Mouse (Mus musculus): ENCODE data around the gene Hbp1. TPM values are rescaled to one million over a fixed set of nuclear protein-coding genes. Genes with fewer than 3 reads are reported as not detected.

Hbp1 gene
- total and polyA plus RNA-seq, 2 experiments, result 57.3 to 117 TPM

DNA sequence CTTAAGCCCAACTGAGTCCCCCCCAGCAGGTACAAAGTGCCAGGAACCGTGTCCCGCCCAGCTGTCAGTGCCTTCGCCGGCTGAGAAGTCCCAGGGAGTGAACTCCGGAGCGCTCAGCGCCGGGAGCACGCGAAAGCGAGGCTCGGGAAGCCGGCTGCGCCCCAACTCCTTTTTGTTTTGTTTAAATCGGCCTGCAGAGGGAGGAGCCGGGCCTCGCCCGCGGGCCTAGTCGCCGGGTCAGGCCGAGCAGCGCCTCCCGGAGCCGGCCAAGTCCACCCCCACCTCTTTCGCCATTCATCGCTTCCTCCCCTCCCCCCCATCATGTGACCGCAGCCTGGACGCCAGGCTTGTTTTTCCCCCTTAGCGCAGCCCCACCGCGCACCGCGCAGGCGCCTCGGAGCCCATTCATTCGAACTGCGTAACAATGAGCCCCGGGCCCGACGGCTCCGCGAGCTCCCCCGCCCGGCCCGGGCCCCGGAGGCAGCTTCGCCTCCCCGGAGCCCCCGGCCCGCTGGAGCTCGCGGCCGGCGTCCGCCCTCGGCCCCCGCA lies 1.1 kb downstream of the Hbp1 start:
- Histone ChIP-seq H3K4me3 (ENCODE audit: insufficient read depth, low read depth, low read length) (peak overlapping the region; percentile 95), H3K27ac (replicated peaks; ENCODE audit: insufficient read depth, low read depth, low read length) (peak overlapping the region; percentile 96), H3K4me1 (ENCODE audit: control insufficient read depth, insufficient read depth, low read length) (peaks cover 8% of the 10 kb centered on the region), H3K79me2 (ENCODE audit: control insufficient read depth, insufficient read depth, low read length) (peaks cover 9% of the 10 kb centered on the region; the same call in 1 of the 2 replicates), H3K9ac (ENCODE audit: low read depth, low read length) (peak overlapping the region; percentile 99), H3K36me3 (ENCODE audit: control insufficient read depth, insufficient read depth, low read length) (no peaks in the 10 kb centered on the region), H3K27me3 (ENCODE audit: control insufficient read depth, insufficient read depth, low read length) (no peaks in the 10 kb centered on the region)
- no peak for TF ChIP-seq CTCF (IDR thresholded peaks at IDR 0.05; ENCODE audit: low read depth, low read length)
- 0 out of 2 replicates have a peak, but pooled peaks have one; percentile 39 for TF ChIP-seq POLR2A (IDR thresholded peaks at IDR 0.05; ENCODE audit: extremely low read depth, insufficient read depth, low read length)
- DNase-seq (ENCODE audit: extremely low read depth, low read depth, low spot score), result peak; percentile 87
- WGBS, result under 1% methylated on average over 46 of the region's 58 CpGs

DNA sequence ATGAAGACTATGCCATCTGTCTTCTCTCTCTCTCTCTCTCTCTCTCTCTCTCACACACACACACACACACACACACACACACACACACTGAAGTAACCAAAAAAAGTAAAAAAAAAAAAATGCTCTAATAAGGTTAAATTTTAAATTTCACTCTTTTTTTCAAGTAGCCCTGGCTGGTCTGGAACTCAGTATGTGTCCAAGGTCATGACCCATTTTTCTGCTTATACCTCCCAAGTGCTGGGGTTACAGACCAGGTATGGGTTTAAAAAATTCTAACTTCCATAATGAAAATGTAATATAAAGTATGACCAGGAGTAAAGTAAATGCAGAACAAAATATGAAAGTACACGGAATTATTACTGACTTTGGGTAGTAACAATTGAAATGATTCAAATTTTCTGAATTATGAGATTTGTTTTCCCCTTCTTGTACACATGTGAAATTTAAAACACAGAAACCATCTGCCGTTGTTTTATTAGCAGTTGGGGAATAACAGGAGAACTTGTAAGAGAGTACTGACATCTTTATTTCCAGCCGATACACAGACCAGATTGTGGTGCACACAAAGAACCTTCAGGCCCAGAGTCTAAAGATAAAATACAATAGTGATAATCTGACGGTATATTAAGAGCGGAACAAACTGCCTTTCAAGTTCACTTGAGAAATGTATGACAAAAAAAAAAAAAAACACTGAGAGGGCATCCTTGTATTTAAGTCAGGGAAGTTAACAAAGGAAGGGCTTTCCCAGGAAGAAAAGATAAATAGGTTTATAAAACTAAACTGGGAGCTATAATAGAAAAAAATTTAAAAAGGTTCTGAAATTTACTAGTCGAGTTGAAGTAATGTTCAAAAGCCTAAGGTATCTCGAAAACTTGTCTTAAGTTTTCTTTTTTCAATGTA lies 2.0 kb downstream of the Hbp1 start:
- Histone ChIP-seq H3K4me1 (ENCODE audit: control insufficient read depth, insufficient read depth, low read length) (peaks cover 13% of the 10 kb centered on the region), H3K9ac (ENCODE audit: low read depth, low read length) (no peak overlapping the region; the same call in 1 of the 2 replicates), H3K4me3 (ENCODE audit: insufficient read depth, low read depth, low read length) (peak overlapping the region; percentile 95), H3K27ac (replicated peaks; ENCODE audit: insufficient read depth, low read depth, low read length) (no peak overlapping the region), H3K27me3 (ENCODE audit: control insufficient read depth, insufficient read depth, low read length) (no peaks in the 10 kb centered on the region), H3K79me2 (ENCODE audit: control insufficient read depth, insufficient read depth, low read length) (peaks cover 15% of the 10 kb centered on the region; the same call in 1 of the 2 replicates), H3K36me3 (ENCODE audit: control insufficient read depth, insufficient read depth, low read length) (peaks cover 6% of the 10 kb centered on the region)
- peak; percentile 62 for DNase-seq (ENCODE audit: extremely low read depth, low read depth, low spot score)
- 18% methylated on average over 7 of the region's 7 CpGs for WGBS
- TF ChIP-seq CTCF (IDR thresholded peaks at IDR 0.05; ENCODE audit: low read depth, low read length) (no peak), POLR2A (IDR thresholded peaks at IDR 0.05; ENCODE audit: extremely low read depth, insufficient read depth, low read length) (no peak)

DNA sequence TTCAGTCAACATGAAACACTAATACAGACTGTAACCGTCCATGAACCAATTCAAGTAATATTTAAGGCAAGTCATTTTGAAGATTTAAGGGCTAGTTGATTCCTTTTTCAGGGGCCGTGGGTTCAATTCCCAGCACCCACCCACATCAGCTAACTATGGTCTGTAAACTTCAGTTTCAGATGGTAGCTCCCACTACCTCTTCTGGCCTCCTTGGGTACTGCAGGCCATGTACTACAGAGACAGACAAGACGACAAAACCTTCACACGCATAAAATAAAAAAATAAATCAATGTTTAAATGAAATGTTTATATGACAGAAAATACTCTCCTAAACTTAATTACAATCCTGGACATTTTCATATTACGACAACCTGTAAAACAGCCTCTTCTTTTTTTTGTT lies 2.9 kb downstream of the Hbp1 start:
- 83% methylated on average over 5 of the region's 5 CpGs for WGBS
- Histone ChIP-seq H3K36me3 (ENCODE audit: control insufficient read depth, insufficient read depth, low read length) (peaks cover 15% of the 10 kb centered on the region), H3K79me2 (ENCODE audit: control insufficient read depth, insufficient read depth, low read length) (peaks cover 17% of the 10 kb centered on the region; the same call in 1 of the 2 replicates), H3K27me3 (ENCODE audit: control insufficient read depth, insufficient read depth, low read length) (no peaks in the 10 kb centered on the region), H3K9ac (ENCODE audit: low read depth, low read length) (no peak overlapping the region), H3K4me3 (ENCODE audit: insufficient read depth, low read depth, low read length) (no peak overlapping the region), H3K4me1 (ENCODE audit: control insufficient read depth, insufficient read depth, low read length) (peaks cover 13% of the 10 kb centered on the region), H3K27ac (replicated peaks; ENCODE audit: insufficient read depth, low read depth, low read length) (no peak overlapping the region)
- TF ChIP-seq CTCF (IDR thresholded peaks at IDR 0.05; ENCODE audit: low read depth, low read length) (peak; percentile 24; the same call in 1 of the 2 replicates), POLR2A (IDR thresholded peaks at IDR 0.05; ENCODE audit: extremely low read depth, insufficient read depth, low read length) (no peak)
- DNase-seq (ENCODE audit: extremely low read depth, low read depth, low spot score), result no peak

DNA sequence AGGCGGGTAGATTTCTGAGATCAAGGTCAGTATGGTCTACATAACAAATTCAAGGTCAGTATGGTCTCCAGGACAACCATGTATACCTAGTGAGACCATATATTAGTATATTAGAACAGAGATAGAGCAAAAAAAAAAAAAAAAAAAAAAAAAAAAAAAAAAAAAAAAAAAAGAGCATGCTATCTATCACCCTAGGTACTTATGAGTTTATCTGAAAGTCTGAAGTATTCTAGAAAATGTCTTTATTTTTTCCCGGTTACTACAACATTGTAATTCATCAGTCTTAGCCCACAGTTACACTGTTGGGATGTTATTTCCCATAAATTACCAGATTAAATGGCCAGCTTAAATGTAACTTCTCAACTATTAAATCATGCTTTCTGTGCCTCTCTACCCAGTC lies 5.9 kb downstream of the Hbp1 start:
- no peak overlapping the region for H3K9ac ChIP-seq (ENCODE audit: low read depth, low read length)
- no peak overlapping the region for H3K4me3 ChIP-seq (ENCODE audit: insufficient read depth, low read depth, low read length)
- H3K36me3 ChIP-seq (ENCODE audit: control insufficient read depth, insufficient read depth, low read length), result peaks cover 34% of the 10 kb centered on the region
- peaks cover 17% of the 10 kb centered on the region; the same call in 1 of the 2 replicates for H3K79me2 ChIP-seq (ENCODE audit: control insufficient read depth, insufficient read depth, low read length)
- H3K4me1 ChIP-seq (ENCODE audit: control insufficient read depth, insufficient read depth, low read length), result peaks cover 15% of the 10 kb centered on the region
- 95% methylated on average over 2 of the region's 2 CpGs for WGBS
- no peaks in the 10 kb centered on the region for H3K27me3 ChIP-seq (ENCODE audit: control insufficient read depth, insufficient read depth, low read length)
- DNase-seq (ENCODE audit: extremely low read depth, low read depth, low spot score), result no peak
- TF ChIP-seq POLR2A (IDR thresholded peaks at IDR 0.05; ENCODE audit: extremely low read depth, insufficient read depth, low read length) (no peak), CTCF (IDR thresholded peaks at IDR 0.05; ENCODE audit: low read depth, low read length) (no peak)
- no peak overlapping the region for H3K27ac ChIP-seq (replicated peaks; ENCODE audit: insufficient read depth, low read depth, low read length)

- Histone ChIP-seq H3K27ac (replicated peaks; ENCODE audit: insufficient read depth, low read depth, low read length) (no peak overlapping the region), H3K27me3 (ENCODE audit: control insufficient read depth, insufficient read depth, low read length) (no peaks in the 10 kb centered on the region), H3K36me3 (ENCODE audit: control insufficient read depth, insufficient read depth, low read length) (peaks cover 45% of the 10 kb centered on the region), H3K4me3 (ENCODE audit: insufficient read depth, low read depth, low read length) (no peak overlapping the region), H3K79me2 (ENCODE audit: control insufficient read depth, insufficient read depth, low read length) (peaks cover 23% of the 10 kb centered on the region; the same call in 1 of the 2 replicates), H3K9ac (ENCODE audit: low read depth, low read length) (no peak overlapping the region), H3K4me1 (ENCODE audit: control insufficient read depth, insufficient read depth, low read length) (peaks cover 21% of the 10 kb centered on the region)
- WGBS, result 77% methylated on average over 4 of the region's 4 CpGs
- no peak for TF ChIP-seq POLR2A (IDR thresholded peaks at IDR 0.05; ENCODE audit: extremely low read depth, insufficient read depth, low read length)
- no peak for TF ChIP-seq CTCF (IDR thresholded peaks at IDR 0.05; ENCODE audit: low read depth, low read length)
- no peak for DNase-seq (ENCODE audit: extremely low read depth, low read depth, low spot score)
Measured at GRCm38 (mm10) chr12:31943020-31943654, 7.2 kb downstream of the Hbp1 start.
